Mouse (Mus musculus) frontal cortex, postnatal 10 days (tissue): ENCODE data around the gene Asic1.

ENCODE experiments used
- DNase-seq, 2 experiments: peaks; one replicate each; pipeline ENCODE4 v3.0.0; 2022; ENCODE audit warnings: low spot score in 2 of 2, mixed read lengths in 1 of 2

Asic1 gene

GRCm38 (mm10) chr15:99701999-99702900 is 32.1 kb downstream of the Asic1 start, which contains the start of gene Smarcd1:
TSS of gene Smarcd1 (plus strand) at chr15:99702129.
- peak; percentile 91 to 95 for DNase-seq

- DNase-seq, result no peak
These were observed 32.9 kb downstream of the Asic1 start for GRCm38 (mm10) chr15:99703104-99703503.

GRCm38 (mm10) chr15:99703676-99704040 is 33.5 kb downstream of the Asic1 start:
- DNase-seq, result no peak

GRCm38 (mm10) chr15:99704041-99704681 is 34.0 kb downstream of the Asic1 start:
- no peak for DNase-seq

- DNase-seq, result no peak
These were observed 34.7 kb downstream of the Asic1 start for GRCm38 (mm10) chr15:99704881-99705280.

GRCm38 (mm10) chr15:99705440-99706048 is 35.4 kb downstream of the Asic1 start, which contains the start of gene Gm17349:
TSS of gene Gm17349 (minus strand) at chr15:99705490.
- no peak for DNase-seq

- DNase-seq, result no peak
These were observed 38.0 kb downstream of the Asic1 start for GRCm38 (mm10) chr15:99708176-99708575.

GRCm38 (mm10) chr15:99710221-99711190 is 40.3 kb downstream of the Asic1 start:
- DNase-seq, result no peak

GRCm38 (mm10) chr15:99711491-99711890 is 41.3 kb downstream of the Asic1 start:
- DNase-seq, result no peak

- DNase-seq, result no peak
These were observed 42.7 kb downstream of the Asic1 start for GRCm38 (mm10) chr15:99712666-99713559.

GRCm38 (mm10) chr15:99713569-99713968 is 43.4 kb downstream of the Asic1 start:
- DNase-seq, result no peak

- no peak for DNase-seq
These were observed 44.0 kb downstream of the Asic1 start for GRCm38 (mm10) chr15:99714206-99714605.

- DNase-seq, result peak; percentile 76 to 82
These were observed 44.7 kb downstream of the Asic1 start for GRCm38 (mm10) chr15:99714858-99715257.

- DNase-seq, result peak in 1 of 2 experiments; percentile 61
These were observed 45.2 kb downstream of the Asic1 start for GRCm38 (mm10) chr15:99715361-99715865.

GRCm38 (mm10) chr15:99715982-99716746 is 46.0 kb downstream of the Asic1 start:
- no peak for DNase-seq

GRCm38 (mm10) chr15:99716814-99717213 is 46.6 kb downstream of the Asic1 start:
- no peak for DNase-seq

GRCm38 (mm10) chr15:99717386-99718334 is 47.5 kb downstream of the Asic1 start, which contains the start of gene Gpd1:
TSS of gene Gpd1 (plus strand) at chr15:99717515.
- DNase-seq, result peak in 1 of 2 experiments; percentile 66

- DNase-seq, result no peak
These were observed 48.4 kb downstream of the Asic1 start for GRCm38 (mm10) chr15:99718461-99719021.
